Mouse (Mus musculus): Measurements from ENCODE around the gene A4gnt. TPM values are rescaled to one million over a fixed set of nuclear protein-coding genes. Genes with fewer than 3 reads are reported as not detected.
A peak's percentile ranks its signal among the peaks of the same experiment; 100 is the strongest.

The A4gnt gene
- polyA plus RNA-seq, 1 experiment: not detected

DNA sequence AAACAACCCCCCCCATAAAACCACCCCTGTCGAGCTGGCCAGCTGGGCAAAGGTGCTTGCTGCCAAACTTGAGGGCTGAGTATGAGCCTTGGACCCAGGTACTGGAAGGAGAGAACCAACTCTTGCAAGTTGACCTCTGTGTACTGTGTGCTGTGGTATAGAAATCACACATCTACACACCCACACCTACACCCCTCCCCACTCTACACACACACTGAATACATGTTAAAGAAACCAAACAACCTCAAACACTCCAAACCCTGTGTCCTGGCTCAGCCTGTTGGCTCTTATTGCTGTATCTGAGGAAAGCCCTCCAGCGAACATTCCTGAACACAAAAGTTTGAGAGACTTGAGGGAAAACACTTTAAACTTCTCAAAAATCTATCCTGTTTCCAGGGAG, 10.7 kb downstream of the A4gnt start:
- no peaks in the 10 kb centered on the region for H3K36me3 ChIP-seq (ENCODE audit: control insufficient read depth, insufficient read depth, low read length)
- H3K4me3 ChIP-seq (ENCODE audit: control insufficient read depth, low read depth, low read length): no peak overlapping the region
- no peaks in the 10 kb centered on the region for H3K27me3 ChIP-seq (ENCODE audit: control insufficient read depth, insufficient read depth, low read length)
- H3K27ac ChIP-seq (ENCODE audit: control insufficient read depth, insufficient read depth, low read depth, low read length): no peak overlapping the region
- no peak for TF ChIP-seq POLR2A (IDR thresholded peaks at IDR 0.05; ENCODE audit: control insufficient read depth, low read depth, low read length)
- TF ChIP-seq CTCF (IDR thresholded peaks at IDR 0.05; ENCODE audit: control insufficient read depth, insufficient read depth, insufficient replicate concordance, low read depth, low read length): no peak
- no peaks in the 10 kb centered on the region; the same call in none of the 2 replicates for H3K4me1 ChIP-seq (ENCODE audit: control insufficient read depth, insufficient read depth, low read length)

DNA sequence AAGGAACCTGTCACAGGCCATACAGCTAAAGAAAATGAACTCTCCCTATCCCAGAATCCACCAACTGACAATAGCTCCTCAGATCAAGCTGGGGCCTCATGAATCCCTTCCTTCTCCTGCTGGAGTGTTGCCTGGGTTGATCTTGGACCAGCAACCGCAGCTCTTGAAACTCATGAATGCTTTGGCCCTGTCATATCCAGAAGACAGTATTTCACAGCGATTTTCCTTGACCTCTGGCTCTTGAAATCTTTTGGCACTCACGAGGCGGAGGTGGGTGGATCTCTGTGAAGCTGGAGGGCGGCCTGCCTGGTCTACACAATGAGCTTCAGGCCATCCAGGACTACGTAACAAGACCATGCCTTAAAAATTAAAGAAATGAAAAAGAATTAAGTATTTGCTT, 11.8 kb downstream of the A4gnt start:
- no peaks in the 10 kb centered on the region; the same call in none of the 2 replicates for H3K4me1 ChIP-seq (ENCODE audit: control insufficient read depth, insufficient read depth, low read length)
- H3K36me3 ChIP-seq (ENCODE audit: control insufficient read depth, insufficient read depth, low read length): no peaks in the 10 kb centered on the region
- no peak for TF ChIP-seq CTCF (IDR thresholded peaks at IDR 0.05; ENCODE audit: control insufficient read depth, insufficient read depth, insufficient replicate concordance, low read depth, low read length)
- TF ChIP-seq POLR2A (IDR thresholded peaks at IDR 0.05; ENCODE audit: control insufficient read depth, low read depth, low read length): no peak
- H3K4me3 ChIP-seq (ENCODE audit: control insufficient read depth, low read depth, low read length): no peak overlapping the region
- H3K27ac ChIP-seq (ENCODE audit: control insufficient read depth, insufficient read depth, low read depth, low read length): no peak overlapping the region
- H3K27me3 ChIP-seq (ENCODE audit: control insufficient read depth, insufficient read depth, low read length): no peaks in the 10 kb centered on the region

DNA sequence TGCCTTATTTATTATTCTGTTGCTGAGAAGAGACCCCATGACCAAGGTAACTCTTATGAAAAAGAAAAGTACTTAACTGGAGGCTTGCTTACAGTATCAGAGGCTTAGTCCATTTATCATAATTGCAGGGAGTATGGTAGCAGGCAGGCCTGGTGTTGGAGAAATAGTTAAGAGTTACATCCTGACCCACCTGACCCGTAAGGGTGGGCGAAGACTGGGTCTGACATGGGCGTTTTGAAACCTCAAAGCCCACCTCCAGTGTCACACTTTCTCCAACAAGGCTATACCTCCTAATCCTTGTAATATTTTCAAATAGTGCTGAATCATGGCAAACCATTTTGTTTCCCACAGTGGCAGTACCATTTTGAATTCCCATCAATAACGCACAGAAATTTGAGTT, 16.3 kb downstream of the A4gnt start:
- Histone ChIP-seq H3K4me3 (ENCODE audit: control insufficient read depth, low read depth, low read length) (no peak overlapping the region), H3K27ac (ENCODE audit: control insufficient read depth, insufficient read depth, low read depth, low read length) (no peak overlapping the region; the same call in 1 of the 2 replicates), H3K36me3 (ENCODE audit: control insufficient read depth, insufficient read depth, low read length) (no peaks in the 10 kb centered on the region), H3K4me1 (ENCODE audit: control insufficient read depth, insufficient read depth, low read length) (peaks cover 3% of the 10 kb centered on the region), H3K27me3 (ENCODE audit: control insufficient read depth, insufficient read depth, low read length) (no peaks in the 10 kb centered on the region)
- TF ChIP-seq CTCF (IDR thresholded peaks at IDR 0.05; ENCODE audit: control insufficient read depth, insufficient read depth, insufficient replicate concordance, low read depth, low read length) (no peak), POLR2A (IDR thresholded peaks at IDR 0.05; ENCODE audit: control insufficient read depth, low read depth, low read length) (no peak)

DNA sequence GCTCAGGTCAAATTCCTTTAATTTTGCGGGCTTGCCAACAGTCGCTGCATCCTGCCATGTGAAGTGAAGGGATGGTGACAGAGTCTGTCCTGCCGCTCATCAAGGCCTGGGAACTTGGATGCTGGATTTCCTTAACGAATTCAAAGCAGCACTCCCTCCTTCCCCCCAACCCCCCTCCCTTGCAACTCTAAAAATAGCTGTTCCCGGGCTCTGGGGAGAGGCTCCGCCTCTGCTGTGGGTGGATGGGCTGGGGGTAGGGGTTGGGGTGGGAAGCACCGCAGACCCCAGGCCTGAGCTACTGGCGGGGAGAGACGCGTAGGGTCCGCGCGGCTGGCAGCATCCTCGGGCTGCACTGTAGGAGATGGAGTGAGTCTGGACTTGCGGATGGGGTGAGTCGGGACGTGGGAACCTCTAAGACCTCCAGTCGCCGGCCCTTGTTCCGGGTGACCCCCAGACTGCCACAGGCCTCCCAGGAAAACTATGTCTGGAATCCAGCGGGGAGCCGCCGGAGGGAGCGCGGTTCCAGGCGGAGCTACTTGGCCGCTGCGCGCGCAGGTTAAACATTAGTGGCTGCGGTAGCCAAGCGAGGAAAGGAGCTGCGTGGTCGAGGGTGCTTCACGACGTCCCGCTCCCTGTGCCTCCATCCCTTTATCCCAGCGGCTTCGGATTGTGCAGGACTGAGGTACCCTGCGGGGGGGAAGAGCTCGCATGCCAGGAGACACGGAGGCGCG, 17.1 kb downstream of the A4gnt start, which contains the start of gene Dzip1l:
Gene Dzip1l, plus strand, starts transcription at position 216 of the 731 bp plus-strand sequence.
- peaks cover 3% of the 10 kb centered on the region for H3K4me1 ChIP-seq (ENCODE audit: control insufficient read depth, insufficient read depth, low read length)
- H3K27me3 ChIP-seq (ENCODE audit: control insufficient read depth, insufficient read depth, low read length): no peaks in the 10 kb centered on the region
- TF ChIP-seq POLR2A (IDR thresholded peaks at IDR 0.05; ENCODE audit: control insufficient read depth, low read depth, low read length): no peak
- no peak for TF ChIP-seq CTCF (IDR thresholded peaks at IDR 0.05; ENCODE audit: control insufficient read depth, insufficient read depth, insufficient replicate concordance, low read depth, low read length)
- peak within 1 kb of the TSS; percentile 76 for H3K4me3 ChIP-seq (ENCODE audit: control insufficient read depth, low read depth, low read length)
- H3K36me3 ChIP-seq (ENCODE audit: control insufficient read depth, insufficient read depth, low read length): no peaks in the 10 kb centered on the region
- peak within 1 kb of the TSS; percentile 57 for H3K27ac ChIP-seq (ENCODE audit: control insufficient read depth, insufficient read depth, low read depth, low read length)

DNA sequence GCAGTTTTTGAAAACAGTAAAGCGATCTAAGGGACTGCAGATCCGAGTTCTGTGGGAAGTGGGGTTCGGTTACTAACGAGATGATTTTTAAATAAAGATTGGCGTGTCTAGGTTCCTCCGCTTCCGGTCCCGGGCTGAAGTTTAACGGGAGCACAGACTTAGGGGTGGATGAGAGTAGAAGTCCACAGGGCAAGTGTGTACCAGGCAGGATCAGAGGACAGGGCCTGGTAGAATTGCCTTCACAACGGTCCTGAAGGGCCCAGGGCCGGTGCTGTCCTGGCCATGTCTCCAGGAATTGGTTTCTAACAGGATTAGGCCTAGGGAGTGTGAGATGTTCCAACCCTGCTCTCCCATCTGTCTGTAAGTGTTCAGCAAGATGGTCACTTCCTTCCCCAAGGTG, 17.8 kb downstream of the A4gnt start:
- Histone ChIP-seq H3K4me1 (ENCODE audit: control insufficient read depth, insufficient read depth, low read length) (peaks cover 3% of the 10 kb centered on the region), H3K4me3 (ENCODE audit: control insufficient read depth, low read depth, low read length) (peak overlapping the region; percentile 76), H3K36me3 (ENCODE audit: control insufficient read depth, insufficient read depth, low read length) (no peaks in the 10 kb centered on the region), H3K27me3 (ENCODE audit: control insufficient read depth, insufficient read depth, low read length) (no peaks in the 10 kb centered on the region), H3K27ac (ENCODE audit: control insufficient read depth, insufficient read depth, low read depth, low read length) (peak overlapping the region; percentile 47)
- TF ChIP-seq CTCF (IDR thresholded peaks at IDR 0.05; ENCODE audit: control insufficient read depth, insufficient read depth, insufficient replicate concordance, low read depth, low read length) (no peak), POLR2A (IDR thresholded peaks at IDR 0.05; ENCODE audit: control insufficient read depth, low read depth, low read length) (no peak)

DNA sequence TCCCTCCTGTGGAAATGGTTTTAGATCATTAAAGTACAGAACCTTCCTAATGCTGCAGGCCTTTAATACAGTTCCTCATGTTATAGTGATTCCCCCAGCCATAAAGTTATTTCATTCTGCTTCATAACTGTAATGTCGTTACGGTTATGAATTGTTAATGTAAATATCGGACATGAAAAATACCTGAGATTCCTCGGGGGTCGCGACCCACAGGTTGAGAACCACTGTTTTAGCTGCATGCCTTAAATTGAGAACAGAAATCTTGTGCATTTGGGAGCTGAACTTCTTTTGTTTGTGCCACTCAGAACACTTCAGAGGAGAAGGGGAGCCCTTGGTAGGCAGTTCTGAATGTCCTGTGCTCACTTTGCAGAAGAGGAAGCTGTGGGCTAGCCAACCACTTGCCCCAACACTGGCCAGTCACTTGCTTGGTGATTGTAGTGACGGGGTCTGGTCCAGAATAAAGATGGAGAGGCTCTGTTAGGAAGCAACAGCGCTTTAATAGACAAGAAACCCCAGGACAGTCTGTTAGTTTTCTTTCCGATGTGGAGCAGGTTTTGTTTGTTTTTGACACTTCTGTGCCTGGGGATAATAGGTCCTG, 18.3 kb downstream of the A4gnt start:
- H3K4me1 ChIP-seq (ENCODE audit: control insufficient read depth, insufficient read depth, low read length): peaks cover 3% of the 10 kb centered on the region
- no peak overlapping the region for H3K4me3 ChIP-seq (ENCODE audit: control insufficient read depth, low read depth, low read length)
- no peaks in the 10 kb centered on the region for H3K36me3 ChIP-seq (ENCODE audit: control insufficient read depth, insufficient read depth, low read length)
- no peak overlapping the region for H3K27ac ChIP-seq (ENCODE audit: control insufficient read depth, insufficient read depth, low read depth, low read length)
- TF ChIP-seq POLR2A (IDR thresholded peaks at IDR 0.05; ENCODE audit: control insufficient read depth, low read depth, low read length): no peak
- no peak for TF ChIP-seq CTCF (IDR thresholded peaks at IDR 0.05; ENCODE audit: control insufficient read depth, insufficient read depth, insufficient replicate concordance, low read depth, low read length)
- no peaks in the 10 kb centered on the region for H3K27me3 ChIP-seq (ENCODE audit: control insufficient read depth, insufficient read depth, low read length)

DNA sequence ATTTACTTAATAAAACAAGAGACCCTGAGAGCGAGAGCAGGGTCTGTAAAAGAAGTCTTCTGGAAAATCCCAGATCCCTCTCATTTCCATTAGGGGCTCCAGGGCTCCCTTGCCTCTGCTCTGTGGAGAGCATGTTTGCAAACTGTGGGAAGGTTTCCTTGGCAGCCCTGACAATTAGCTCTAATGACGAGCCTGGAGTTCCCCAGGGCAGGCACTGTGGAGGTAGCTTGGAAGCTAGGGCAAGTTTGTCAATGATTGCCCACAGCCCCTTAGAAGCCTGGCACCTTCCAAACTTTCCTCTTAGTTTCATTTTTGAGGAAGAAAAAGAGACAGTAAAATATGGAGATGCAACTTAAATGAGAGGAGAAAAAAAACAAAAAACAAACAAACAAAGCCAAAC, 19.5 kb downstream of the A4gnt start:
- H3K36me3 ChIP-seq (ENCODE audit: control insufficient read depth, insufficient read depth, low read length): no peaks in the 10 kb centered on the region
- H3K4me3 ChIP-seq (ENCODE audit: control insufficient read depth, low read depth, low read length): no peak overlapping the region

More for the DNA sequence above, 19.5 kb downstream of the A4gnt start:
- Histone ChIP-seq H3K27me3 (ENCODE audit: control insufficient read depth, insufficient read depth, low read length) (no peaks in the 10 kb centered on the region), H3K4me1 (ENCODE audit: control insufficient read depth, insufficient read depth, low read length) (peaks cover 3% of the 10 kb centered on the region), H3K27ac (ENCODE audit: control insufficient read depth, insufficient read depth, low read depth, low read length) (no peak overlapping the region)
- no peak for TF ChIP-seq CTCF (IDR thresholded peaks at IDR 0.05; ENCODE audit: control insufficient read depth, insufficient read depth, insufficient replicate concordance, low read depth, low read length)
- no peak for TF ChIP-seq POLR2A (IDR thresholded peaks at IDR 0.05; ENCODE audit: control insufficient read depth, low read depth, low read length)

All from testis, adult 2 months (tissue).